Mouse (Mus musculus) kidney, embryonic 15.5 days (tissue): ENCODE data around the gene Dcxr. TPM values are rescaled to one million over a fixed set of nuclear protein-coding genes. Genes with fewer than 3 reads are reported as not detected.
"Not testable (repeated sequence)": the region's sequence is repeated elsewhere in the genome, so short reads cannot be mapped to it uniquely, and the experiment has no call there.

Experiments used
- ATAC-seq: fragments of 200-750 bp; cut with Nextera tagmentation; replicated peaks from 2 replicates; pipeline ENCODE4 v1.8.0; 2017; ENCODE audit warnings: moderate TSS enrichment; ENCODE audit not compliant: low FRiP score
- H3K27ac ChIP-seq: fragments of 300-500 bp; sonication (generic); 2 replicates; pipeline ENCODE4 v1.5.1; 2015; ENCODE audit warnings: mild to moderate bottlenecking, inconsistent platforms
- H3K27me3 ChIP-seq: fragments of 300-500 bp; sonication (generic); 2 replicates; pipeline ENCODE4 v1.6.1; 2015; ENCODE audit warnings: inconsistent platforms
- H3K36me3 ChIP-seq: fragments of 300-500 bp; sonication (generic); 2 replicates; pipeline ENCODE4 v1.6.1; 2015; ENCODE audit warnings: inconsistent platforms
- H3K4me1 ChIP-seq: fragments of 300-500 bp; sonication (generic); 2 replicates; pipeline ENCODE4 v1.6.1; 2015; ENCODE audit warnings: inconsistent platforms
- H3K4me2 ChIP-seq: fragments of 300-500 bp; sonication (generic); 2 replicates; pipeline ENCODE4 v1.6.1; 2015; ENCODE audit warnings: moderate library complexity, mild to moderate bottlenecking, inconsistent platforms
- H3K4me3 ChIP-seq: fragments of 300-500 bp; sonication (generic); replicated peaks from 2 replicates; pipeline ENCODE4 v1.5.1; 2015; ENCODE audit warnings: mild to moderate bottlenecking, inconsistent platforms
- H3K9ac ChIP-seq: fragments of 300-500 bp; sonication (generic); 2 replicates; pipeline ENCODE4 v1.6.1; 2015; ENCODE audit warnings: mild to moderate bottlenecking, inconsistent platforms
- H3K9me3 ChIP-seq: fragments of 300-500 bp; sonication (generic); replicated peaks from 2 replicates; pipeline ENCODE4 v1.6.1; 2016; ENCODE audit warnings: inconsistent platforms
- WGBS: fragments of 180-500 bp; shearing (Covaris S2); methylation state at CpG from one replicate; pipeline ENCODE4 v1.1.7; 2015; ENCODE audit warnings: mixed read lengths; 5-methylcytosine and 5-hydroxymethylcytosine counted together
- polyA plus RNA-seq: library from polyadenylated mRNA; unstranded; fragments of >200 nt; fragmentation: Nextera tagmentation; extraction: Ambion mirVana; gene quantifications from 2 replicates; pipeline ENCODE4 v1.2.1, GENCODE M21; 2015

Dcxr gene
- polyA plus RNA-seq, 1 experiment from 2014 or later = 32.1 TPM

- H3K4me1 ChIP-seq = peaks cover 20% of the 10 kb centered on the region
- ATAC-seq = no peak
- H3K9ac ChIP-seq = no peak overlapping the region
- H3K27me3 ChIP-seq = no peaks in the 10 kb centered on the region
- H3K36me3 ChIP-seq = peaks cover 61% of the 10 kb centered on the region
- WGBS = 91% methylated on average over 4 of the region's 4 CpGs
- H3K27ac ChIP-seq = no peak overlapping the region
- H3K9me3 ChIP-seq = no peaks in the 10 kb centered on the region
- no peak overlapping the region for H3K4me3 ChIP-seq
- no peak overlapping the region for H3K4me2 ChIP-seq
These were observed 50.1 kb downstream of the Dcxr start for GRCm38 (mm10) chr11:120676951-120677350.

DNA sequence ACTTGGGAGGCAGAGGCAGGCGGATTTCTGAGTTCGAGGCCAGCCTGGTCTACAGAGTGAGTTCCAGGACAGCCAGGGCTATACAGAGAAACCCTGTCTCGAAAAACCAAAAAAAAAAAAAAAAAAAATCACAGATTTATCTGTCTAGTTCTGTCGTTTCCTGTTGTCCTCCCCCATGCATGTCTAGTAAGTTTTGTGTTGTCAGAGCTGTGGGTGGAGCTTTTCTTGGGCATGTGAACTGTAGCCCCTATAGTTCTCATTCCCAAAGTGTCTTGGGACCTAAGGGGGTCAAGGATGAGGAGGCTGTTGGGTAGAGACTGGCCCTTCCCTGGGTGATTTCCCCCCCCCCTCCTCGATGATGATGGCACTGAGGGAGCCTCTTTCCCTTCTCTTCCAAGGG is 51.2 kb downstream of the Dcxr start:
- ATAC-seq, H3K9ac ChIP-seq, H3K27ac ChIP-seq, H3K4me2 ChIP-seq, H3K9me3 ChIP-seq, H3K4me3 ChIP-seq, H3K27me3 ChIP-seq: not testable (repeated sequence)
- H3K4me1 ChIP-seq = peaks cover 20% of the 10 kb centered on the region
- 79% methylated on average over 5 of the region's 5 CpGs for WGBS
- H3K36me3 ChIP-seq = peaks cover 53% of the 10 kb centered on the region

Other genes starting within 250 kb of the Dcxr start
- gene Mrpl12, start 242.7 kb downstream of the Dcxr start, polyA plus RNA-seq = 166 and 172 TPM in 2 replicates
- 84.6 and 91.9 TPM in 2 replicates for gene Slc25a10, start 235.4 kb downstream of the Dcxr start, polyA plus RNA-seq
- gene Gcgr, start 196.6 kb downstream of the Dcxr start, polyA plus RNA-seq = 2.4 and 2.6 TPM in 2 replicates
- gene Mcrip1, start 177.6 kb downstream of the Dcxr start, polyA plus RNA-seq = 199 and 212 TPM in 2 replicates
- 0.49 and 1.4 TPM in 2 replicates for gene Ppp1r27, start 176.1 kb downstream of the Dcxr start, polyA plus RNA-seq
- gene P4hb, start 154.0 kb downstream of the Dcxr start, polyA plus RNA-seq = 718 and 736 TPM in 2 replicates
- gene Arhgdia, start 145.7 kb downstream of the Dcxr start, polyA plus RNA-seq = 588 and 644 TPM in 2 replicates
- gene Alyref, start 128.9 kb downstream of the Dcxr start, polyA plus RNA-seq = 494 TPM in 2 replicates
- gene Anapc11, start 128.9 kb downstream of the Dcxr start, polyA plus RNA-seq = 193 and 206 TPM in 2 replicates
- 24.4 and 25.2 TPM in 2 replicates for gene Npb, start 118.8 kb downstream of the Dcxr start, polyA plus RNA-seq
- 118 and 140 TPM in 2 replicates for gene Pcyt2, start 109.3 kb downstream of the Dcxr start, polyA plus RNA-seq
- gene Sirt7, start 102.0 kb downstream of the Dcxr start, polyA plus RNA-seq = 32.7 and 33.9 TPM in 2 replicates
- gene Mafg, start 93.7 kb downstream of the Dcxr start, polyA plus RNA-seq = 32.2 and 35.9 TPM in 2 replicates
- gene Pycr1, start 83.5 kb downstream of the Dcxr start, polyA plus RNA-seq = 25.4 and 29.3 TPM in 2 replicates
- gene Myadml2, start 79.1 kb downstream of the Dcxr start, polyA plus RNA-seq = 0.28 and 0.29 TPM in 2 replicates
- gene Notum, start 66.1 kb downstream of the Dcxr start, polyA plus RNA-seq = 5.2 and 7.7 TPM in 2 replicates
- 127 and 144 TPM in 2 replicates for gene Aspscr1, start 54.3 kb downstream of the Dcxr start, polyA plus RNA-seq
- gene Cenpx, start 13.5 kb downstream of the Dcxr start, polyA plus RNA-seq = 164 and 176 TPM in 2 replicates
- gene Lrrc45, start 13.4 kb downstream of the Dcxr start, polyA plus RNA-seq = 52.9 and 66.0 TPM in 2 replicates
- 27.6 and 31.0 TPM in 2 replicates for gene Rac3, start 5.8 kb downstream of the Dcxr start, polyA plus RNA-seq
- 2.4 and 3.4 TPM in 2 replicates for gene Cbr2, start 4.8 kb upstream of the Dcxr start, polyA plus RNA-seq
- 3.8 and 6.1 TPM in 2 replicates for gene Hmga1b, start 35.5 kb upstream of the Dcxr start, polyA plus RNA-seq
- gene Rfng, start 56.9 kb upstream of the Dcxr start, polyA plus RNA-seq = 36.5 and 39.9 TPM in 2 replicates
- 200 and 215 TPM in 2 replicates for gene Gps1, start 57.0 kb upstream of the Dcxr start, polyA plus RNA-seq
- gene Dus1l, start 69.1 kb upstream of the Dcxr start, polyA plus RNA-seq = 74.2 and 87.2 TPM in 2 replicates
- gene Fasn, start 97.3 kb upstream of the Dcxr start, polyA plus RNA-seq = 44.1 and 51.8 TPM in 2 replicates
- gene Ccdc57, start 205.6 kb upstream of the Dcxr start, polyA plus RNA-seq = 8.0 and 8.4 TPM in 2 replicates
- gene Slc16a3, start 221.2 kb upstream of the Dcxr start, polyA plus RNA-seq = 54.0 and 66.0 TPM in 2 replicates